Mouse (Mus musculus): ENCODE data around the gene Amotl1. TPM values are rescaled to one million over a fixed set of nuclear protein-coding genes. Genes with fewer than 3 reads are reported as not detected.
A peak's percentile ranks its signal among the peaks of the same experiment; 100 is the strongest.

Amotl1 gene
- polyA plus RNA-seq, 1 experiment from 2014 or later: 8.4 TPM

GRCm38 (mm10) chr9:14520971-14521670 lies 123.7 kb downstream of the Amotl1 start:
- H3K4me1 ChIP-seq (ENCODE audit: control insufficient read depth, insufficient read depth, low read length): peaks cover 15% of the 10 kb centered on the region
- H3K36me3 ChIP-seq (ENCODE audit: control insufficient read depth, insufficient read depth, low read length): no peaks in the 10 kb centered on the region
- no peak overlapping the region for H3K27ac ChIP-seq (ENCODE audit: low read length)
- no peak overlapping the region for H3K4me2 ChIP-seq (ENCODE audit: low read depth, low read length)
- H3K9ac ChIP-seq (ENCODE audit: low read depth, low read length): no peak overlapping the region
- 40% methylated on average over 3 of the region's 3 CpGs for WGBS
- H3K4me3 ChIP-seq (ENCODE audit: low read length): no peak overlapping the region
- no peaks in the 10 kb centered on the region for H3K9me3 ChIP-seq (ENCODE audit: control insufficient read depth, low read length)
- ATAC-seq: no peak
- H3K27me3 ChIP-seq (replicated peaks; ENCODE audit: control insufficient read depth, insufficient read depth, low read length): no peaks in the 10 kb centered on the region

GRCm38 (mm10) chr9:14518105-14518504 lies 126.8 kb downstream of the Amotl1 start:
- Histone ChIP-seq H3K9ac (ENCODE audit: low read depth, low read length) (no peak overlapping the region), H3K27ac (ENCODE audit: low read length) (no peak overlapping the region), H3K36me3 (ENCODE audit: control insufficient read depth, insufficient read depth, low read length) (no peaks in the 10 kb centered on the region), H3K4me2 (ENCODE audit: low read depth, low read length) (no peak overlapping the region), H3K4me1 (ENCODE audit: control insufficient read depth, insufficient read depth, low read length) (peaks cover 15% of the 10 kb centered on the region), H3K9me3 (ENCODE audit: control insufficient read depth, low read length) (no peaks in the 10 kb centered on the region), H3K4me3 (ENCODE audit: low read length) (no peak overlapping the region), H3K27me3 (replicated peaks; ENCODE audit: control insufficient read depth, insufficient read depth, low read length) (no peaks in the 10 kb centered on the region)
- 81% methylated on average over 3 of the region's 3 CpGs for WGBS
- ATAC-seq: no peak

- Histone ChIP-seq H3K4me3 (ENCODE audit: low read length) (no peak overlapping the region), H3K4me1 (ENCODE audit: control insufficient read depth, insufficient read depth, low read length) (peaks cover 15% of the 10 kb centered on the region), H3K27ac (ENCODE audit: low read length) (no peak overlapping the region), H3K9me3 (ENCODE audit: control insufficient read depth, low read length) (no peaks in the 10 kb centered on the region), H3K9ac (ENCODE audit: low read depth, low read length) (no peak overlapping the region), H3K27me3 (replicated peaks; ENCODE audit: control insufficient read depth, insufficient read depth, low read length) (no peaks in the 10 kb centered on the region), H3K36me3 (ENCODE audit: control insufficient read depth, insufficient read depth, low read length) (no peaks in the 10 kb centered on the region), H3K4me2 (ENCODE audit: low read depth, low read length) (no peak overlapping the region)
- ATAC-seq: no peak
- WGBS: 54% methylated on average over 1 of the region's 1 CpGs
These were observed 127.6 kb downstream of the Amotl1 start for GRCm38 (mm10) chr9:14517296-14517695.

GRCm38 (mm10) chr9:14512633-14513445 lies 132.0 kb downstream of the Amotl1 start:
- Histone ChIP-seq H3K9me3 (ENCODE audit: control insufficient read depth, low read length) (no peaks in the 10 kb centered on the region), H3K4me2 (ENCODE audit: low read depth, low read length) (no peak overlapping the region), H3K27me3 (replicated peaks; ENCODE audit: control insufficient read depth, insufficient read depth, low read length) (no peaks in the 10 kb centered on the region), H3K27ac (ENCODE audit: low read length) (no peak overlapping the region), H3K9ac (ENCODE audit: low read depth, low read length) (no peak overlapping the region), H3K36me3 (ENCODE audit: control insufficient read depth, insufficient read depth, low read length) (peaks cover 7% of the 10 kb centered on the region), H3K4me3 (ENCODE audit: low read length) (no peak overlapping the region), H3K4me1 (ENCODE audit: control insufficient read depth, insufficient read depth, low read length) (no peaks in the 10 kb centered on the region)
- ATAC-seq: peak; percentile 68
- 77% methylated on average over 9 of the region's 9 CpGs for WGBS

- 2% methylated on average over 10 of the region's 10 CpGs for WGBS
- H3K9ac ChIP-seq (ENCODE audit: low read depth, low read length): peak overlapping the region; percentile 88
- H3K36me3 ChIP-seq (ENCODE audit: control insufficient read depth, insufficient read depth, low read length): peaks cover 4% of the 10 kb centered on the region; the same call in 1 of the 2 replicates
- no peak for ATAC-seq
- no peaks in the 10 kb centered on the region for H3K27me3 ChIP-seq (replicated peaks; ENCODE audit: control insufficient read depth, insufficient read depth, low read length)
- H3K4me1 ChIP-seq (ENCODE audit: control insufficient read depth, insufficient read depth, low read length): no peaks in the 10 kb centered on the region
- H3K4me3 ChIP-seq (ENCODE audit: low read length): peak overlapping the region; percentile 88
- no peaks in the 10 kb centered on the region for H3K9me3 ChIP-seq (ENCODE audit: control insufficient read depth, low read length)
- no peak overlapping the region for H3K27ac ChIP-seq (ENCODE audit: low read length)
- peak overlapping the region; percentile 52 for H3K4me2 ChIP-seq (ENCODE audit: low read depth, low read length)
These were observed 143.9 kb downstream of the Amotl1 start for GRCm38 (mm10) chr9:14500916-14501424.

GRCm38 (mm10) chr9:14500023-14500915 lies 144.6 kb downstream of the Amotl1 start, which contains the start of the genes Kdm4d and Cwc15:
Kdm4d (minus strand) TSS chr9:14500482.
Cwc15 (plus strand) TSS chr9:14500617.
- Histone ChIP-seq H3K27ac (ENCODE audit: low read length) (no peak within 1 kb of the TSS; the same call in 1 of the 2 replicates), H3K9ac (ENCODE audit: low read depth, low read length) (peak within 1 kb of the TSS; percentile 88), H3K27me3 (replicated peaks; ENCODE audit: control insufficient read depth, insufficient read depth, low read length) (no peaks in the 10 kb centered on the region), H3K36me3 (ENCODE audit: control insufficient read depth, insufficient read depth, low read length) (peaks cover 3% of the 10 kb centered on the region; the same call in 1 of the 2 replicates), H3K4me2 (ENCODE audit: low read depth, low read length) (peak within 1 kb of the TSS; percentile 62), H3K4me1 (ENCODE audit: control insufficient read depth, insufficient read depth, low read length) (no peaks in the 10 kb centered on the region), H3K9me3 (ENCODE audit: control insufficient read depth, low read length) (no peaks in the 10 kb centered on the region), H3K4me3 (ENCODE audit: low read length) (peak within 1 kb of the TSS; percentile 88)
- ATAC-seq: peak; percentile 100
- under 1% methylated on average over 59 of the region's 59 CpGs for WGBS

- Histone ChIP-seq H3K9ac (ENCODE audit: low read depth, low read length) (no peak overlapping the region), H3K4me2 (ENCODE audit: low read depth, low read length) (peak overlapping the region; percentile 62; the same call in 1 of the 2 replicates), H3K4me3 (ENCODE audit: low read length) (no peak overlapping the region), H3K27me3 (replicated peaks; ENCODE audit: control insufficient read depth, insufficient read depth, low read length) (no peaks in the 10 kb centered on the region), H3K4me1 (ENCODE audit: control insufficient read depth, insufficient read depth, low read length) (no peaks in the 10 kb centered on the region), H3K9me3 (ENCODE audit: control insufficient read depth, low read length) (no peaks in the 10 kb centered on the region), H3K27ac (ENCODE audit: low read length) (no peak overlapping the region), H3K36me3 (ENCODE audit: control insufficient read depth, insufficient read depth, low read length) (peaks cover 3% of the 10 kb centered on the region; the same call in 1 of the 2 replicates)
- 80% methylated on average over 4 of the region's 4 CpGs for WGBS
- no peak for ATAC-seq
These were observed 145.8 kb downstream of the Amotl1 start for GRCm38 (mm10) chr9:14498896-14499705.
